Mouse (Mus musculus): ENCODE results near the gene Sec1. TPM values are rescaled to one million over a fixed set of nuclear protein-coding genes. Genes with fewer than 3 reads are reported as not detected.

The Sec1 gene
- not detected for polyA plus RNA-seq (2017; shearing (Covaris generic))

GRCm38 (mm10) chr7:45693921-45694591 lies at the start of gene Sec1:
Gene Sec1 (minus strand): TSS chr7:45694402.

GRCm38 (mm10) chr7:45725713-45726112 lies 31.5 kb upstream of the Sec1 start, which contains the start of gene Spaca4:
Gene Spaca4 (minus strand): TSS chr7:45725813.

DNA sequence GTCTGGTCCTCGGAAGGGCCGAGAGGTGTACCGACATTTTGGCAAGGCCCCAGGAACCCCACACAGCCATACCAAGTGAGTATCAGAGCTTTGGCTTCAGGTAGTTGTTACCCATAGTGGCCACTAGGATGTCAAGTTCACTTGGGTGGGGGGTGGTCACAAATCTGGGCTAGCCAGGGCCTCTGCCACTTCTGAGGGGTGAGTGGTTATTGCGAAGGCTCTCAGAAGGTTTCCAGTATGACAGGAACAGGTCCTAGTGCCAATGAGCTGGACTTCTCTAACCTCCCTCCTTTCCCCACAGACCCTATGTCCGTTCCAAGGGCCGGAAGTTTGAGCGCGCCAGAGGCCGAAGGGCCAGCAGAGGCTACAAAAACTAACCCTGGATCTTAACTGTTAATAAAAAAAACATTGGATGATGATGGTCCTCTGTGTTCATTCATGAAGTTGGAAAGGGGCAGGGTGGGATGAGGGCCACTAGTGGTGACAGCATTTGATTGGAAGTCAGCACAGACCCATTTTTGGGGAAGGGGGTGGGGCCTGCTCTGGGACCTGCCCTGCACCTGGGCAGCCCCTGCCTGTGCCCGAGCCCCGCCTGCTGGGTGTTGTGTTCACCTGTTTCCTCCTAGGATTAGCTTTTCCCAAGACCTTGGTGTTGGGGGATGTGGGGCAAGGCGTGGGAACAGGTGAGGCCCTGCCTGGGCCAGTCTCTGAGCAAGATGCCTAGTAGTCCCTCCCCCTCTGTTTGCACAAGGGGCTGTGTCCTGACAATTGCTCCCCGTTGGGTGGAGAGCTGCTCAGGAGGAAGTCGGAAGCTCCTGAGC lies 26.4 kb upstream of the Sec1 start, which contains the start of gene Fam83e:
Gene Fam83e (plus strand): TSS at position 800 of the 821 bp plus-strand sequence.

DNA sequence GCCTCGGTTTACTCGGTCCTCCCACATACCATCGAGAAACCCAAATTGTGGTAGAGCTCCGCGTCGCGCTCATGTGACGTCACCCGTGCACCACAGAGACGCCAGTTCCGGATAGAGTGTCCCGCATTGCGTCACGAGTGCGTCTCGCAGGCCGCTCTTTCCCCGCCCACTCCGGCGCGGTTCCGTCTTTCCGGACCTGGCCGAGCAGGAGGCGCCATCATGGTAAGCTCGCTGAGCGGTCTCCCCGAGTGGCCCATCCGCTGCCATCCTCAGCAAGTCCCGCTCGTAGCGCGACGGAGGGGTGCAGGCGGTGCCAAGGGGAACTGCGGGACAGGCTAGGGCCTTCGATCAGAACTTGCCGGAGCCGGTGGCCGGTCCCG lies 23.7 kb upstream of the Sec1 start, which contains the start of gene Sphk2:
Gene Sphk2 (minus strand): TSS at position 85 of the 380 bp plus-strand sequence.

DNA sequence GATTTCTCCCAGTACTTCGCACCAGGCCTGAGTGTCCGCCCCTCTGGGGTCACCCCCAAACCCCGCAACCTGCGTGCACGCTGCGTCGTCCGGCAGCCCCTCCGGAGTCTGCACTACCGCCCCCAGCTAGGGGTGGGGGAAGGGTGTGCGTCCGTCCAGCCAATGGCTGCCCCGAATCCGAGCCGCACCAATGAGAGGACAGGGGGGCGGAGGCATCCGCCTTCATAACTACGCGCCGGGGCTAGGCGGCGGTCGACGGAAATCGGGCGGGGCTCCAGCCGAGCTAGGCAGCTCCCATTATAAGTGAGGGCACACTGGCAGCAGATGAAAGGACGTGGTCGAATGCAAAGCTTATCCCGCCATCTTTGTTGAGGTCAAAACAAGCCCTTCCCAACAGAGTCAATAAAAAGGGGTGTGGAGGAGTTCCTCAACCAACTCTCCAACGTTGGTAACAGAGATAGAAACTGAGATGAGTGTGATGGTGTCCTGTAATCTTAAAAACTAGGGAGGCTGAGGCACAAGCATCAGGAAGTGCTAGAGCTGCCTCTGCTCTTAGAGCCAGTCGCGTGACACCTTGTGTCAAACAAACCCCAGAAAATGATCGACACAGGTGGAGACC lies 21.0 kb upstream of the Sec1 start, which contains the start of gene Rpl18:
Gene Rpl18 (plus strand): TSS at position 368 of the 619 bp plus-strand sequence.

DNA sequence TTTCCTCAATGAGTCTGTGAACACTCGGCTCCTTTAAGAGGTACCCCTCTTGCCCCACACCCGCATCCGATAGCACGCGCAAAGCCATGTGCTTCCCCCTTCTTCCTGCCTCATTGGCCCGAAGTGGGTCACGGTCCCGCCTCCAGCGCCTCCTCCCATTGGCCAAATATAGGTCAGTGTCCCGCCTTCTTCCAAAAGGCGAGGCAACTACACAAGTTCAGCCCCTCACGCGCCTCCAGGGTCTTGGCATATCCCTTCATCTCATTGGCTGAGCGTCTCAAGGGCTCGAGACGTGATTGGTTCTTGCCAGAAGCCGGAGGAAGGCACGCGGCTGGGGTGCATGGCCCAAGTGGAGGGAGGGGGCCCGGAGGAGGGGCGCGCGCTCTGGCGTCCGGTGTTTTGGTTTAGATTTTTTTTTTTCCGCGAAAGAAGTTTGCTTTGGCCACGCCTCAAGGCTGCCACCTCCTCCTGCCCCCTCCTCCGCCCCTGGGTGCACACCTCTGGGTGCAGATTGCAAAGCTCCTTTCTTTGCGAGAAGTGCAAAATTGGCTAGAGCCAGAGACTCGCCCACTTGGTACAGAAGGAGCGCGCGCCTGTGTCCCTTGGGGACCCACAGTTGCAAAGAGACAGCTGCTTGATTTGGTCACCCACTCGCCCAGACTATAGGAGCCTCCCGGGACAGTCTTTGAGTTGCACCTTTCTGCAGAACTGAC lies 10.7 kb upstream of the Sec1 start, which contains the start of gene Dbp:
Gene Dbp (plus strand): TSS at position 359 of the 713 bp plus-strand sequence.

DNA sequence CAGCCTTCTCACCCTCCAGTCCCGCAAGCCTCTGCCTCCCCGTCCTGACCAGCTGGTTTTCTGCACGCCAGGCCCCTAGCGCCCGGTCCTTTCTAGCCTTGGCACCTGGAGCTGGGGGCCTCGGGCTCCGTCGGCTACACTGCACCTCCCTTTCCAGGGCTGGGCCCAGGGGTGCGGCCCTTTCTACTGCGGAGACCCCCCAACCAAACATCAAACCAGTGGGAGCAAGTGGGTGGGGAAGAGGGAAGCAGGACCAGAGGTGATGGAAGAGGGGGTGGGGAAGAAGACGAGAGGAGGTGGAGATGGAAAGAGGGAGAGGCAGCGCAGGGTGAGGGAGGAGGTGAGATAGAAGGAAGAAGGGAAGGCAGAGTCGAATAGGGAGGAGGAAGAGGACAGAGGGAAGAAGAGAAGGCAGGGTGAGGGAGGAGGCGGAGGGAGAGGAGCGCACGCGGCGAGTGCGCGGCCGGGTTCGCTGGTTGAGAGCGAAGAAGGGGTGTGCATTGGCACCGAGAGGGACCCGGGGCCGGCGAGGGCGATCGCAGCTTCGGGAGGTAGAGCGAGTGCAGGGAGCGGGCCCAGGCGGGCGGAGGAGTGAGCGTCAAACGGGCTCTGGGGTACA lies 5.4 kb upstream of the Sec1 start, which contains the start of gene Car11:
Gene Car11 (plus strand): TSS at position 321 of the 619 bp plus-strand sequence.

GRCm38 (mm10) chr7:45683396-45684050 lies 10.7 kb downstream of the Sec1 start, which contains the start of gene Ntn5:
Gene Ntn5 (plus strand): TSS chr7:45684022.

GRCm38 (mm10) chr7:45666161-45666560 lies 28.0 kb downstream of the Sec1 start, which contains the start of gene Fut2:
Gene Fut2 (minus strand): TSS chr7:45666394.

GRCm38 (mm10) chr7:45639561-45640027 lies 54.6 kb downstream of the Sec1 start, which contains the start of gene Mamstr:
Gene Mamstr (plus strand): TSS chr7:45639977.

Other genes with a start within 250 kb of the Sec1 start
- 2,431 TPM for gene Ftl1, start 234.5 kb downstream of the Sec1 start, polyA plus RNA-seq (2017; shearing (Covaris generic))
- 199 TPM for gene Bax, start 227.5 kb downstream of the Sec1 start, polyA plus RNA-seq (2017; shearing (Covaris generic))
- gene Tulp2, start 212.5 kb downstream of the Sec1 start, polyA plus RNA-seq (2017; shearing (Covaris generic)): 2.3 TPM
- gene Gm45808, start 207.6 kb downstream of the Sec1 start, polyA plus RNA-seq (2017; shearing (Covaris generic)): not detected
- gene Dhdh, start 205.6 kb downstream of the Sec1 start, polyA plus RNA-seq (2017; shearing (Covaris generic)): 0.60 TPM
- gene Nucb1, start 184.0 kb downstream of the Sec1 start, polyA plus RNA-seq (2017; shearing (Covaris generic)): 208 TPM
- 868 TPM for gene Ppp1r15a, start 168.1 kb downstream of the Sec1 start, polyA plus RNA-seq (2017; shearing (Covaris generic))
- 0.39 TPM for gene Plekha4, start 168.1 kb downstream of the Sec1 start, polyA plus RNA-seq (2017; shearing (Covaris generic))
- 0.64 TPM for gene Hsd17b14, start 139.5 kb downstream of the Sec1 start, polyA plus RNA-seq (2017; shearing (Covaris generic))
- gene Bcat2, start 124.2 kb downstream of the Sec1 start, polyA plus RNA-seq (2017; shearing (Covaris generic)): 38.4 TPM
- not detected for gene Fgf21, start 78.9 kb downstream of the Sec1 start, polyA plus RNA-seq (2017; shearing (Covaris generic))
- gene Fut1, start 77.1 kb downstream of the Sec1 start, polyA plus RNA-seq (2017; shearing (Covaris generic)): 0.21 TPM
- gene Izumo1, start 72.6 kb downstream of the Sec1 start, polyA plus RNA-seq (2017; shearing (Covaris generic)): not detected
- not detected for gene Rasip1, start 66.9 kb downstream of the Sec1 start, polyA plus RNA-seq (2017; shearing (Covaris generic))
- gene Mamstr, start 54.4 kb downstream of the Sec1 start, polyA plus RNA-seq (2017; shearing (Covaris generic)): not detected
- not detected for gene Fut2, start 28.0 kb downstream of the Sec1 start, polyA plus RNA-seq (2017; shearing (Covaris generic))
- not detected for gene Ntn5, start 10.4 kb downstream of the Sec1 start, polyA plus RNA-seq (2017; shearing (Covaris generic))
- gene Car11, start 5.4 kb upstream of the Sec1 start, polyA plus RNA-seq (2017; shearing (Covaris generic)): 1.7 TPM
- 13.8 TPM for gene Dbp, start 10.7 kb upstream of the Sec1 start, polyA plus RNA-seq (2017; shearing (Covaris generic))
- gene Rpl18, start 21.1 kb upstream of the Sec1 start, polyA plus RNA-seq (2017; shearing (Covaris generic)): 1,532 TPM
- 23.7 TPM for gene Sphk2, start 23.6 kb upstream of the Sec1 start, polyA plus RNA-seq (2017; shearing (Covaris generic))
- gene Fam83e, start 26.8 kb upstream of the Sec1 start, polyA plus RNA-seq (2017; shearing (Covaris generic)): not detected
- not detected for gene Spaca4, start 31.4 kb upstream of the Sec1 start, polyA plus RNA-seq (2017; shearing (Covaris generic))
- gene Lmtk3, start 89.3 kb upstream of the Sec1 start, polyA plus RNA-seq (2017; shearing (Covaris generic)): 0.21 TPM
- 11.7 TPM for gene Sult2b1, start 90.3 kb upstream of the Sec1 start, polyA plus RNA-seq (2017; shearing (Covaris generic))
- gene Cyth2, start 120.2 kb upstream of the Sec1 start, polyA plus RNA-seq (2017; shearing (Covaris generic)): 142 TPM
- gene Kcnj14, start 130.4 kb upstream of the Sec1 start, polyA plus RNA-seq (2017; shearing (Covaris generic)): not detected
- 34.5 TPM for gene Grwd1, start 136.5 kb upstream of the Sec1 start, polyA plus RNA-seq (2017; shearing (Covaris generic))
- gene Kdelr1, start 178.4 kb upstream of the Sec1 start, polyA plus RNA-seq (2017; shearing (Covaris generic)): 51.6 TPM
- 0.47 TPM for gene Grin2d, start 184.0 kb upstream of the Sec1 start, polyA plus RNA-seq (2017; shearing (Covaris generic))
- not detected for gene Syngr4, start 202.3 kb upstream of the Sec1 start, polyA plus RNA-seq (2017; shearing (Covaris generic))
- 5.3 TPM for gene Tmem143, start 202.5 kb upstream of the Sec1 start, polyA plus RNA-seq (2017; shearing (Covaris generic))
- gene Emp3, start 227.0 kb upstream of the Sec1 start, polyA plus RNA-seq (2017; shearing (Covaris generic)): 293 TPM
- gene Ccdc114, start 229.7 kb upstream of the Sec1 start, polyA plus RNA-seq (2017; shearing (Covaris generic)): 1.3 TPM

All from effector memory CD4-positive, alpha-beta T cell, adult 5 months (primary cell).